Mouse (Mus musculus) CH12.LX (cell line): ENCODE measurements around the gene C1qtnf5.

Experiments
- BHLHE40 ChIP-seq: IDR thresholded peaks from 2 replicates; pipeline ENCODE4 v1.6.1; 2011; ENCODE audit warnings: mild to moderate bottlenecking, low read depth, low read length, improper control_type of control experiment
- CHD1 ChIP-seq: IDR thresholded peaks from 2 replicates; pipeline ENCODE4 v1.6.1; 2012; ENCODE audit warnings: low read depth, low read length, improper control_type of control experiment, inconsistent platforms
- CHD2 ChIP-seq: IDR thresholded peaks from 2 replicates; pipeline ENCODE4 v1.6.1; 2011; ENCODE audit warnings: low read length, improper control_type of control experiment
- CTCF ChIP-seq, 2 experiments: IDR thresholded peaks in 1 of 2; conservative IDR thresholded peaks in 1 of 2; 2 replicates each; pipeline ENCODE4 v1.5.1; 2011 to 2012; ENCODE audit warnings: low read depth in 2 of 2, low read length in 2 of 2, improper control_type of control experiment in 1 of 2, inconsistent platforms in 1 of 2, mild to moderate bottlenecking in 1 of 2, moderate library complexity in 1 of 2
- EP300 ChIP-seq: IDR thresholded peaks from 2 replicates; pipeline ENCODE4 v1.6.1; 2011; ENCODE audit warnings: low read length, improper control_type of control experiment
- HCFC1 ChIP-seq: IDR thresholded peaks from 2 replicates; pipeline ENCODE4 v1.6.1; 2012; ENCODE audit warnings: low read depth, mild to moderate bottlenecking, inconsistent platforms, low read length, improper control_type of control experiment
- JUN ChIP-seq: IDR thresholded peaks from 2 replicates; pipeline ENCODE4 v1.6.1; 2011; ENCODE audit warnings: low read depth, mild to moderate bottlenecking, low read length, improper control_type of control experiment, moderate library complexity; ENCODE audit not compliant: insufficient read depth
- MAZ ChIP-seq: IDR thresholded peaks from 2 replicates; pipeline ENCODE4 v1.6.1; 2012; ENCODE audit warnings: low read depth, mild to moderate bottlenecking, inconsistent platforms, low read length, improper control_type of control experiment, moderate library complexity
- POLR2A ChIP-seq: IDR thresholded peaks from 2 replicates; pipeline ENCODE4 v1.6.1; 2011; ENCODE audit warnings: low read depth, mild to moderate bottlenecking, improper control_type of control experiment, low read length
- POLR2AphosphoS2 ChIP-seq: IDR thresholded peaks from 2 replicates; pipeline ENCODE4 v1.6.1; 2011; ENCODE audit warnings: low read depth, low read length, improper control_type of control experiment
- ZKSCAN1 ChIP-seq: IDR thresholded peaks from 2 replicates; pipeline ENCODE4 v1.6.1; 2012; ENCODE audit warnings: low read depth, inconsistent platforms, low read length, improper control_type of control experiment, borderline replicate concordance
- ZNF384 ChIP-seq: IDR thresholded peaks from 2 replicates; pipeline ENCODE4 v1.6.1; 2012; ENCODE audit warnings: low read depth, low read length, improper control_type of control experiment, inconsistent platforms

- TF ChIP-seq CTCF (conservative IDR thresholded peaks at IDR 0.05 in 1 of 2, IDR thresholded peaks at IDR 0.05 in 1 of 2; ENCODE audit: low read depth in 2 of 2, low read length in 2 of 2), result no peak
- no peak for TF ChIP-seq ZKSCAN1
- TF ChIP-seq HCFC1, result no peak
- no peak for TF ChIP-seq CHD2
- no peak for TF ChIP-seq BHLHE40
- no peak for TF ChIP-seq POLR2A
- TF ChIP-seq POLR2AphosphoS2, result no peak
- no peak for TF ChIP-seq CHD1
- TF ChIP-seq EP300, result no peak
- no peak for TF ChIP-seq JUN
- TF ChIP-seq ZNF384, result no peak
- TF ChIP-seq MAZ, result no peak
Observed at GRCm38 (mm10) chr9:44070844-44071231, 36.2 kb upstream of the C1qtnf5 start.
